Mouse (Mus musculus) kidney, postnatal 0 days (tissue): ENCODE measurements around the gene Dhx40. TPM values are rescaled to one million over a fixed set of nuclear protein-coding genes. Genes with fewer than 3 reads are reported as not detected.

ENCODE experiments used
- ATAC-seq: fragments of 200-750 bp; cut with Nextera tagmentation; replicated peaks from 2 replicates; pipeline ENCODE4 v1.8.0; 2017; ENCODE audit warnings: low read depth, moderate number of reproducible peaks, moderate TSS enrichment, moderate library complexity; ENCODE audit not compliant: low FRiP score
- DNase-seq: peaks from one replicate; pipeline ENCODE4 v3.0.0-alpha.2; 2016; ENCODE audit warnings: low spot score
- H3K27ac ChIP-seq: fragments of 300-500 bp; sonication (generic); 2 replicates; pipeline ENCODE4 v1.5.1; 2014; ENCODE audit warnings: mild to moderate bottlenecking
- H3K27me3 ChIP-seq: fragments of 300-500 bp; sonication (generic); 2 replicates; pipeline ENCODE4 v1.6.1; 2014; ENCODE audit warnings: low read length, mixed read lengths; ENCODE audit not compliant: insufficient read depth
- H3K36me3 ChIP-seq: fragments of 300-500 bp; sonication (generic); 2 replicates; pipeline ENCODE4 v1.6.1; 2014; ENCODE audit warnings: low read length, mixed read lengths; ENCODE audit not compliant: insufficient read depth
- H3K4me1 ChIP-seq: fragments of 300-500 bp; sonication (generic); replicated peaks from 2 replicates; pipeline ENCODE4 v1.6.1; 2014; ENCODE audit warnings: antibody characterized with exemption, low read length, mixed read lengths; ENCODE audit not compliant: insufficient read depth
- H3K4me2 ChIP-seq: fragments of 300-500 bp; sonication (generic); 2 replicates; pipeline ENCODE4 v1.6.1; 2014; ENCODE audit warnings: mild to moderate bottlenecking, low read length, moderate library complexity, mixed read lengths
- H3K4me3 ChIP-seq: fragments of 300-500 bp; sonication (generic); replicated peaks from 2 replicates; pipeline ENCODE4 v1.5.1; 2014; ENCODE audit warnings: low read depth, low read length
- H3K9ac ChIP-seq: fragments of 300-500 bp; sonication (generic); 2 replicates; pipeline ENCODE4 v1.6.1; 2014; ENCODE audit warnings: low read depth, low read length
- H3K9me3 ChIP-seq: fragments of 300-500 bp; sonication (generic); replicated peaks from 2 replicates; pipeline ENCODE4 v1.6.1; 2016; ENCODE audit warnings: low read length, inconsistent platforms, mixed read lengths
- CTCF ChIP-seq: IDR thresholded peaks from 2 replicates; pipeline ENCODE4 v1.5.1; 2016; ENCODE audit warnings: antibody characterized with exemption, low read depth, mild to moderate bottlenecking, moderate library complexity
- WGBS: fragments of 180-500 bp; shearing (Covaris S2); extraction: QIAGEN DNeasy Blood & Tissue Kit; methylation state at CpG from one replicate; pipeline ENCODE4 v1.1.7; 2014; 5-methylcytosine and 5-hydroxymethylcytosine counted together
- polyA plus RNA-seq: library from polyadenylated mRNA; unstranded; fragments of >200 nt; fragmentation: Nextera tagmentation; extraction: Ambion mirVana; gene quantifications from 2 replicates; pipeline ENCODE4 v1.2.1, GENCODE M21; 2015

Dhx40 gene
- polyA plus RNA-seq, 1 experiment from 2014 or later, result 30.7 TPM

DNA sequence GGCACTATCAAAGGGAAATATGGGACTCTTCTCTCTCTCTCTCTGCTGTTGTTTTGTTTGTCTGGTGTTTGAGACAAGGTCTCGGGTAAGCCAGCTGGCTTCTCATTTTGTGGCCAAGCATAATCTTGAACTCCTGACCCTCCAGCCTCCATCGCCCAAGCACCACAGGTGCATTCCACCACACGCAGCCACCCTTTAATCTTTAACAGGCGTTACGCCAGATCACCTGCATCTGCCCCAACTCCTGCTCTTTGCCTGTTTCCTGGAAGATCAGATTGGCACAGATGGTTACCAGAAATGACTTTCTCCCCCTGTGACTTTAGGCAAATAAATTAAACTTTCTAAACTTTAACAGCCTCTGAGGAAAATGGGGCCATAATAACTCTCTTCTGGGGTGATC lies 36.3 kb upstream of the Dhx40 start:
- no peak for ATAC-seq
- 35% methylated on average over 5 of the region's 5 CpGs for WGBS
- TF ChIP-seq CTCF, result no peak
- Histone ChIP-seq H3K27ac (peak overlapping the region; percentile 44; the same call in 1 of the 2 replicates), H3K4me1 (peaks cover 6% of the 10 kb centered on the region; the same call in 1 of the 2 replicates), H3K36me3 (no peaks in the 10 kb centered on the region), H3K27me3 (no peaks in the 10 kb centered on the region), H3K4me3 (no peak overlapping the region), H3K4me2 (no peak overlapping the region), H3K9ac (no peak overlapping the region), H3K9me3 (no peaks in the 10 kb centered on the region)
- DNase-seq, result no peak

DNA sequence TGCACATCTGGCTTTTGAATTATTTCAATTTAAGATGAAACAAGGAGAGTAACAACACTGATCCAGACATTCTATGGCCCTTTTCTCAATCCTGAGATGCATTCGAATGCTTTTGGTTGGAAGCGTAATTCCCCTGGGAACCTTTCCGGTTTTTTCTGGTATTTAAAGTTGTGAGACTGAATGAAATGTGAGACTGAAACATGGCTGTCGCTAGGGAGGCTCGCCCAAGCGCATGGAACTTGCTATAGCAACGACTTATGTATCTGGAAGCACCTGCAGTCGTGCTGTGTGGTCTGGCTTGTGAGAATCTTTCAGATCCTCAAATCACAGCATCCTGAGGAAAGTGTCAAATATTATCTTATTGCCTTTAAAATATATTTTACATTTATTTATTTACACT lies 33.7 kb upstream of the Dhx40 start:
- no peaks in the 10 kb centered on the region for H3K27me3 ChIP-seq
- H3K4me1 ChIP-seq, result peaks cover 6% of the 10 kb centered on the region; the same call in 1 of the 2 replicates
- TF ChIP-seq CTCF, result no peak
- H3K4me3 ChIP-seq, result no peak overlapping the region
- no peak for DNase-seq
- H3K9ac ChIP-seq, result no peak overlapping the region
- ATAC-seq, result no peak
- peak overlapping the region; percentile 71; the same call in 1 of the 2 replicates for H3K27ac ChIP-seq
- H3K4me2 ChIP-seq, result no peak overlapping the region
- no peaks in the 10 kb centered on the region for H3K36me3 ChIP-seq
- no peaks in the 10 kb centered on the region for H3K9me3 ChIP-seq
- 60% methylated on average over 8 of the region's 8 CpGs for WGBS

DNA sequence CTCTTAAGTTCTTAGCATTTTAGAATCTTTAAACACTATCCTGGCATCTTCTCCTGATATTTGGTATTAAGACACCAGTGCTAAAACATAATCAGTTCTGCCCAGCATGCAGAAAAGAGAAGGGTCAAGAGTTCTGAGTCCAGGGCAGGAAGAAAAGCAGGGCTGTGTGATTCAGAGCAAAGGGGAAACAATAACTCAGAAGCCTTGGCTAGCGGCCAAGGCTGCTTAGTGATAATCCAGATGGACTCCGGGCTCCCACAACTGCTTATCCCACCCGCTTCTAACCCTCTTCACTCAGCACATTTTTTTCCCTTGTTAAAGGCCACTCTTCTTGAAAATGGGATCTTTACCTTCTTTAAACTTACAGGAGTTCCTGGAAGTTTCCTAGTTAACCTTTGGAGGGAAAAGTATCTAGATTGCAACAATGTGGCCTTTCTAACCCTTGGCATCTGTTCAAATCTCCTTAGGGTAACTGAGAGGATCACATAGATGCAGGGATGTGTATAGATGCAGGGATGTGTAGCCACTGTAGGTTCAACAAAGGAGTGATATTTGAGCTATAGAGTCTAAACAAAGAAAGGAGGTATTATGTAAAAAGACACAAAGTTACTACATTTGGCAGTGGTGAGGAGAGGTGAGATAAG lies 33.1 kb upstream of the Dhx40 start:
- 4% methylated on average over 3 of the region's 3 CpGs for WGBS
- Histone ChIP-seq H3K27me3 (no peaks in the 10 kb centered on the region), H3K27ac (peak overlapping the region; percentile 71), H3K9ac (no peak overlapping the region), H3K9me3 (no peaks in the 10 kb centered on the region), H3K4me2 (no peak overlapping the region), H3K4me3 (no peak overlapping the region), H3K36me3 (no peaks in the 10 kb centered on the region), H3K4me1 (peaks cover 6% of the 10 kb centered on the region; the same call in 1 of the 2 replicates)
- DNase-seq (peak; percentile 87), ATAC-seq (peak; percentile 69; the same call in 1 of the 2 replicates)
- no peak for TF ChIP-seq CTCF

GRCm38 (mm10) chr11:86839716-86840447 lies 32.3 kb upstream of the Dhx40 start:
- peak; percentile 66; the same call in 1 of the 2 replicates for ATAC-seq
- H3K27ac ChIP-seq, result peak overlapping the region; percentile 71
- H3K9ac ChIP-seq, result no peak overlapping the region
- WGBS, result 37% methylated on average over 7 of the region's 7 CpGs
- peak; percentile 63 for DNase-seq
- no peak overlapping the region for H3K4me2 ChIP-seq
- no peaks in the 10 kb centered on the region for H3K36me3 ChIP-seq
- H3K27me3 ChIP-seq, result no peaks in the 10 kb centered on the region
- no peaks in the 10 kb centered on the region for H3K9me3 ChIP-seq
- H3K4me3 ChIP-seq, result no peak overlapping the region
- peaks cover 6% of the 10 kb centered on the region; the same call in 1 of the 2 replicates for H3K4me1 ChIP-seq
- no peak for TF ChIP-seq CTCF

GRCm38 (mm10) chr11:86838792-86839191 lies 31.2 kb upstream of the Dhx40 start:
- no peak overlapping the region for H3K9ac ChIP-seq

GRCm38 (mm10) chr11:86836366-86836765 lies 28.8 kb upstream of the Dhx40 start:
- DNase-seq, result peak; percentile 83
- Histone ChIP-seq H3K36me3 (no peaks in the 10 kb centered on the region), H3K27ac (peak overlapping the region; percentile 31; the same call in 1 of the 2 replicates), H3K4me2 (no peak overlapping the region), H3K4me1 (peaks cover 6% of the 10 kb centered on the region; the same call in 1 of the 2 replicates), H3K4me3 (no peak overlapping the region), H3K9me3 (no peaks in the 10 kb centered on the region), H3K27me3 (no peaks in the 10 kb centered on the region), H3K9ac (no peak overlapping the region)
- 61% methylated on average over 2 of the region's 2 CpGs for WGBS
- 0 out of 2 replicates have a peak, but pooled peaks have one; percentile 50 for ATAC-seq
- TF ChIP-seq CTCF, result peak; percentile 89

More at GRCm38 (mm10) chr11:86838792-86839191, 31.2 kb upstream of the Dhx40 start:
- ATAC-seq, result no peak
- 83% methylated on average over 1 of the region's 1 CpGs for WGBS
- H3K27ac ChIP-seq, result no peak overlapping the region
- H3K4me1 ChIP-seq, result peaks cover 6% of the 10 kb centered on the region; the same call in 1 of the 2 replicates
- DNase-seq, result no peak
- H3K9me3 ChIP-seq, result no peaks in the 10 kb centered on the region
- no peak overlapping the region for H3K4me3 ChIP-seq
- H3K4me2 ChIP-seq, result no peak overlapping the region
- H3K36me3 ChIP-seq, result no peaks in the 10 kb centered on the region
- H3K27me3 ChIP-seq, result no peaks in the 10 kb centered on the region
- no peak for TF ChIP-seq CTCF
